Mouse (Mus musculus): ENCODE measurements around the gene Tnpo2.

DNA sequence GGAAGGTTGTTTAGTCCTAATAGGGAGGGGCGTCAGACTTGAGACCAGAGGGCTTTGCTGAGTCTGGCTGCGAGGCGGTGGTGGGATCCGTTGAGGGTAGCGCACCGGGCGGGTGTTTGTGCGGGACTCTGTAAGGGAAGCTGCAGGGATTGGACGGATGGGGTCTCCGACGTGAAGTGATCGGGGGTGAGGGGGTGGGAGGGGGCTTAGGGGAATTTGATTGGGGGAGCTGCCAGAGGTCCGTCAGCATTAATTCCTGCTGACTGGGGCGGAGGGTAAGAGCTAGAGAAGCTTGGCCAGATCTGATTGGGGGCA, 608 bp downstream of the Tnpo2 start:
- TF ChIP-seq CTCF (IDR thresholded peaks at IDR 0.05; ENCODE audit: low read depth) (no peak), EP300 (IDR thresholded peaks at IDR 0.05; ENCODE audit: low read depth) (no peak)

Measured in liver, postnatal 0 days (tissue).